Mouse (Mus musculus) gastrocnemius, postnatal 10 days (tissue): Measurements from ENCODE around the gene Snx8. TPM values are rescaled to one million over a fixed set of nuclear protein-coding genes. Genes with fewer than 3 reads are reported as not detected.

ENCODE experiments used
- DNase-seq: peaks from one replicate; pipeline ENCODE4 v3.0.0; 2021; ENCODE audit warnings: mixed read lengths
- microRNA-seq, 2 experiments: library from miRNA; unstranded; fragments of <30 nt; microRNA quantifications; one replicate each; pipeline ENCODE4 v1.2.0; 2021
- total RNA-seq, 2 experiments: library from RNA; stranded (reverse); gene quantifications; 2 replicates each; pipeline ENCODE4 v1.2.3; 2021

The Snx8 gene
- total RNA-seq, 2 experiments from 2014 or later = 11.6 to 16.1 TPM

- no peak for DNase-seq
Observed at GRCm38 (mm10) chr5:140345244-140345643, 43.8 kb downstream of the Snx8 start.

- no peak for DNase-seq
Observed at GRCm38 (mm10) chr5:140342880-140343279, 46.2 kb downstream of the Snx8 start.

GRCm38 (mm10) chr5:140339836-140340235, 49.2 kb downstream of the Snx8 start:
- no peak for DNase-seq

GRCm38 (mm10) chr5:140338779-140339178, 50.3 kb downstream of the Snx8 start:
- no peak for DNase-seq

- peak; percentile 20 for DNase-seq
Observed at GRCm38 (mm10) chr5:140336680-140337079, 52.4 kb downstream of the Snx8 start.

GRCm38 (mm10) chr5:140333631-140334030, 55.4 kb downstream of the Snx8 start:
- DNase-seq = no peak

- DNase-seq = no peak
Observed at GRCm38 (mm10) chr5:140332519-140332918, 56.5 kb downstream of the Snx8 start.

- peak; percentile 85 for DNase-seq
Observed at GRCm38 (mm10) chr5:140331615-140332512, 57.2 kb downstream of the Snx8 start, which contains the start of gene Mrm2. Gene Mrm2 (minus strand): TSS chr5:140331898.

- no peak for DNase-seq
Observed at GRCm38 (mm10) chr5:140324058-140324457, 65.0 kb downstream of the Snx8 start.

GRCm38 (mm10) chr5:140321756-140322575, 67.1 kb downstream of the Snx8 start:
- no peak for DNase-seq

- DNase-seq = peak; percentile 89
Observed at GRCm38 (mm10) chr5:140321042-140321755, 67.9 kb downstream of the Snx8 start, which contains the start of the genes Mad1l1 and Nudt1. Gene Mad1l1 (minus strand): TSS chr5:140321552. Gene Nudt1 (plus strand): TSS chr5:140321656.

- DNase-seq = no peak
Observed at GRCm38 (mm10) chr5:140316716-140317115, 72.3 kb downstream of the Snx8 start.

- DNase-seq = no peak
Observed at GRCm38 (mm10) chr5:140307602-140308001, 81.5 kb downstream of the Snx8 start.

- DNase-seq = no peak
Observed at GRCm38 (mm10) chr5:140306016-140306415, 83.0 kb downstream of the Snx8 start.

- DNase-seq = no peak
Observed at GRCm38 (mm10) chr5:140298291-140298690, 90.8 kb downstream of the Snx8 start.

GRCm38 (mm10) chr5:140292152-140292551, 96.9 kb downstream of the Snx8 start:
- DNase-seq = peak; percentile 29

Small RNAs within 50 kb of the gene (microRNA-seq; reads per million reads assigned to microRNA genes)
- gene Mir7038 = 0 reads per million in 2 experiments

Other genes with a start within 250 kb of the Snx8 start
- 10 to 100 TPM; 11.0 to 15.2 TPM for gene Mad1l1, start 67.7 kb downstream of the Snx8 start, total RNA-seq
- gene Nudt1, start 67.6 kb downstream of the Snx8 start, total RNA-seq = 1 to 10 TPM; 7.7 to 8.4 TPM
- 1 to 10 TPM; 6.0 to 7.2 TPM for gene Mrm2, start 57.4 kb downstream of the Snx8 start, total RNA-seq
- gene Eif3b, start 30.1 kb upstream of the Snx8 start, total RNA-seq = 10 to 100 TPM; 96.5 to 98.6 TPM
- not detected for gene Gm4869, start 56.4 kb upstream of the Snx8 start, total RNA-seq
- 10 to 100 TPM in 1 of 2 experiments, 1 to 10 TPM in 1; 9.6 to 14.5 TPM for gene Chst12, start 116.3 kb upstream of the Snx8 start, total RNA-seq
- gene Grifin, start 175.8 kb upstream of the Snx8 start, total RNA-seq = not detected
- gene Lfng, start 218.1 kb upstream of the Snx8 start, total RNA-seq = 1 to 10 TPM; 7.1 to 9.0 TPM